Mouse (Mus musculus): ENCODE data around the gene Tbx20. TPM values are rescaled to one million over a fixed set of nuclear protein-coding genes. Genes with fewer than 3 reads are reported as not detected.
A peak's percentile ranks its signal among the peaks of the same experiment; 100 is the strongest.

Tbx20 gene
- 2.1 and 3.4 TPM in 2 replicates for polyA plus RNA-seq (2014; fragmentation: Nextera tagmentation; extraction: Ambion mirVana)

- H3K27me3 ChIP-seq (replicated peaks; ENCODE audit: control insufficient read depth, insufficient read depth, low read length), result peaks cover 97% of the 10 kb centered on the region
- DNase-seq (ENCODE audit: low spot score) (peak; percentile 73), ATAC-seq (replicated peaks; ENCODE audit: low FRiP score) (peak; percentile 84)
- peak within 1 kb of the TSS; percentile 47 for H3K4me3 ChIP-seq (ENCODE audit: low read depth, low read length)
- peak within 1 kb of the TSS; percentile 55 for H3K9ac ChIP-seq (ENCODE audit: low read depth, low read length)
- H3K4me2 ChIP-seq, result peak within 1 kb of the TSS; percentile 59
- WGBS, result under 1% methylated on average over 40 of the region's 40 CpGs
- peak within 1 kb of the TSS; percentile 35 for H3K27ac ChIP-seq (ENCODE audit: low read depth, low read length)
- H3K36me3 ChIP-seq (ENCODE audit: control insufficient read depth, insufficient read depth, low read length), result no peaks in the 10 kb centered on the region
- H3K4me1 ChIP-seq (replicated peaks; ENCODE audit: control insufficient read depth, insufficient read depth, low read length), result no peaks in the 10 kb centered on the region; the same call in 1 of the 2 replicates
- no peaks in the 10 kb centered on the region for H3K9me3 ChIP-seq (ENCODE audit: control insufficient read depth, low read length)
Measured at GRCm38 (mm10) chr9:24774160-24774969, at the start of gene Tbx20. Gene Tbx20 (minus strand): TSS chr9:24774303.

DNA sequence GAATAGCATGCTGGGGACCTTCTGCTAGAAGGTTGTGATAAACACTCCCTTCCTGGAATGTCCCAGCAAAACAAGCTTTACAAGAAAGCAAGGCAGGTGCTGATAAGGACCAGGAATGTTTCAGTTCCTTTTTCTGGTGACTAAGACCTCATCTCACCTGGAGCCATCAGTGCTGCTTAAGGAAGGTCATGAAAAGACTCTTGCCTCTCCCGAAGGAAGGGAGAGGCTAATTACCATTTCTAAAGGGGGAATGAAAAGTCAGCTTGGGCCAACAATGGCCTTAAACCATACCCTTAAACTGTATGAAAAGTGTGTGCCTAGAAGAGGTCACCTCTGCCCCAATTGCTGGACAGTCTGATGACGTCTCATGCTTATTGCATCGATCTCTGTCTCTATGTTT lies 44.4 kb upstream of the Tbx20 start:
- Histone ChIP-seq H3K27me3 (replicated peaks; ENCODE audit: control insufficient read depth, insufficient read depth, low read length) (no peaks in the 10 kb centered on the region), H3K27ac (ENCODE audit: low read depth, low read length) (no peak overlapping the region), H3K4me2 (no peak overlapping the region), H3K9me3 (ENCODE audit: control insufficient read depth, low read length) (no peaks in the 10 kb centered on the region), H3K4me3 (ENCODE audit: low read depth, low read length) (no peak overlapping the region), H3K36me3 (ENCODE audit: control insufficient read depth, insufficient read depth, low read length) (no peaks in the 10 kb centered on the region), H3K4me1 (replicated peaks; ENCODE audit: control insufficient read depth, insufficient read depth, low read length) (no peaks in the 10 kb centered on the region), H3K9ac (ENCODE audit: low read depth, low read length) (no peak overlapping the region)
- DNase-seq (ENCODE audit: low spot score), result no peak
- 73% methylated on average over 3 of the region's 3 CpGs for WGBS
- ATAC-seq (replicated peaks; ENCODE audit: low FRiP score), result no peak

DNA sequence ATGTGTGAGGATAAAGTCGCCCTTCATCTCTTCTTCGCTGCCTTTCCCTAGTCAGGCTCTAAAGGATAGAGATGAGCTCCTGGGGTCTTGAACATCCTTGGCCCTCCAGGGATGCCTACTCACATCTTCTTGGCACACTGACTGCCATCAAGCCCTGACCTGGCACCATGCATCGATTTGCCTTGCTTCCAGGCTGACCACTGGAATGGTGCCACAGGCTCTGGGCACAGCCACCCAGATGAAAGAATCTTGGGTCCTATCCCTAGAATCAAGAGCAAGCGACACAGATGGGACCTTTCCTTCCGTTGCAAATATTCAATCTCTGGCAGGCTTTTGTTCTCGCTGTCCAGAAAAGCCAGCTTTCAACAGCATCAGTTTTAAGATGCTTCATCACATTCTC lies 38.4 kb upstream of the Tbx20 start:
- Histone ChIP-seq H3K4me2 (no peak overlapping the region), H3K4me1 (replicated peaks; ENCODE audit: control insufficient read depth, insufficient read depth, low read length) (no peaks in the 10 kb centered on the region), H3K9me3 (ENCODE audit: control insufficient read depth, low read length) (no peaks in the 10 kb centered on the region), H3K4me3 (ENCODE audit: low read depth, low read length) (no peak overlapping the region), H3K9ac (ENCODE audit: low read depth, low read length) (no peak overlapping the region), H3K27ac (ENCODE audit: low read depth, low read length) (no peak overlapping the region), H3K36me3 (ENCODE audit: control insufficient read depth, insufficient read depth, low read length) (no peaks in the 10 kb centered on the region), H3K27me3 (replicated peaks; ENCODE audit: control insufficient read depth, insufficient read depth, low read length) (no peaks in the 10 kb centered on the region)
- WGBS, result 85% methylated on average over 6 of the region's 6 CpGs
- ATAC-seq (replicated peaks; ENCODE audit: low FRiP score), result no peak
- DNase-seq (ENCODE audit: low spot score), result no peak

GRCm38 (mm10) chr9:24792110-24792509 lies 18.0 kb upstream of the Tbx20 start:
- H3K36me3 ChIP-seq (ENCODE audit: control insufficient read depth, insufficient read depth, low read length), result no peaks in the 10 kb centered on the region
- no peak overlapping the region for H3K4me3 ChIP-seq (ENCODE audit: low read depth, low read length)
- ATAC-seq (replicated peaks; ENCODE audit: low FRiP score) (no peak), DNase-seq (ENCODE audit: low spot score) (no peak)
- no peaks in the 10 kb centered on the region for H3K27me3 ChIP-seq (replicated peaks; ENCODE audit: control insufficient read depth, insufficient read depth, low read length)
- H3K9me3 ChIP-seq (ENCODE audit: control insufficient read depth, low read length), result no peaks in the 10 kb centered on the region
- H3K9ac ChIP-seq (ENCODE audit: low read depth, low read length), result no peak overlapping the region
- WGBS, result 75% methylated on average over 2 of the region's 2 CpGs
- no peak overlapping the region for H3K27ac ChIP-seq (ENCODE audit: low read depth, low read length)
- no peaks in the 10 kb centered on the region for H3K4me1 ChIP-seq (replicated peaks; ENCODE audit: control insufficient read depth, insufficient read depth, low read length)
- H3K4me2 ChIP-seq, result no peak overlapping the region

DNA sequence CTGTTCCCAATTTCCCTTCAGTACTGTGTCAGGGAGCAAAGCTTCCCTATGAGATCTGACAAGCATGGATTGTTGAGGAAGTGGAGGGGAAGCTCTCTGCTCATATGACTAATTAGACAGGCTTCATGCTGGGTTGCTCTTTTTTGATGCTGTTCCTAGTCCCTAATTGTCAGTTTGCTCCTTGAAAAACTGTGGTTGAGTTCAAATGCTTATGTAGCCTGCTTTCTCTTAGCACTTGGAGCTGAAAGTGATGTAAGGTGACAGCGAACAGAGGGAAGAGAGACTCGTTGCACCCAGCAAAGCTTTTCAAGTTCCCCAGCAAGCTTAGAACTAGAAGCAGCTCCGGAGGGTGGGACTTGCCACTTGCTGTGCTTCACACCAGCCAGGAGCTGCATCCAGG lies 15.3 kb upstream of the Tbx20 start:
- Histone ChIP-seq H3K27ac (ENCODE audit: low read depth, low read length) (no peak overlapping the region), H3K9me3 (ENCODE audit: control insufficient read depth, low read length) (no peaks in the 10 kb centered on the region), H3K36me3 (ENCODE audit: control insufficient read depth, insufficient read depth, low read length) (no peaks in the 10 kb centered on the region), H3K4me2 (no peak overlapping the region), H3K4me1 (replicated peaks; ENCODE audit: control insufficient read depth, insufficient read depth, low read length) (no peaks in the 10 kb centered on the region), H3K4me3 (ENCODE audit: low read depth, low read length) (no peak overlapping the region), H3K9ac (ENCODE audit: low read depth, low read length) (no peak overlapping the region), H3K27me3 (replicated peaks; ENCODE audit: control insufficient read depth, insufficient read depth, low read length) (no peaks in the 10 kb centered on the region)
- 62% methylated on average over 3 of the region's 3 CpGs for WGBS
- ATAC-seq (replicated peaks; ENCODE audit: low FRiP score), result no peak
- DNase-seq (ENCODE audit: low spot score), result no peak

- no peaks in the 10 kb centered on the region for H3K36me3 ChIP-seq (ENCODE audit: control insufficient read depth, insufficient read depth, low read length)
- no peak overlapping the region for H3K4me3 ChIP-seq (ENCODE audit: low read depth, low read length)
- no peak overlapping the region for H3K9ac ChIP-seq (ENCODE audit: low read depth, low read length)
- no peak for ATAC-seq (replicated peaks; ENCODE audit: low FRiP score)
- no peak for DNase-seq (ENCODE audit: low spot score)
- H3K4me1 ChIP-seq (replicated peaks; ENCODE audit: control insufficient read depth, insufficient read depth, low read length), result no peaks in the 10 kb centered on the region; the same call in 1 of the 2 replicates
- H3K9me3 ChIP-seq (ENCODE audit: control insufficient read depth, low read length), result no peaks in the 10 kb centered on the region
- no peak overlapping the region for H3K4me2 ChIP-seq
- 38% methylated on average over 3 of the region's 3 CpGs for WGBS
- H3K27me3 ChIP-seq (replicated peaks; ENCODE audit: control insufficient read depth, insufficient read depth, low read length), result peaks cover 56% of the 10 kb centered on the region
- no peak overlapping the region for H3K27ac ChIP-seq (ENCODE audit: low read depth, low read length)
Measured at GRCm38 (mm10) chr9:24782338-24782737, 8.2 kb upstream of the Tbx20 start.

DNA sequence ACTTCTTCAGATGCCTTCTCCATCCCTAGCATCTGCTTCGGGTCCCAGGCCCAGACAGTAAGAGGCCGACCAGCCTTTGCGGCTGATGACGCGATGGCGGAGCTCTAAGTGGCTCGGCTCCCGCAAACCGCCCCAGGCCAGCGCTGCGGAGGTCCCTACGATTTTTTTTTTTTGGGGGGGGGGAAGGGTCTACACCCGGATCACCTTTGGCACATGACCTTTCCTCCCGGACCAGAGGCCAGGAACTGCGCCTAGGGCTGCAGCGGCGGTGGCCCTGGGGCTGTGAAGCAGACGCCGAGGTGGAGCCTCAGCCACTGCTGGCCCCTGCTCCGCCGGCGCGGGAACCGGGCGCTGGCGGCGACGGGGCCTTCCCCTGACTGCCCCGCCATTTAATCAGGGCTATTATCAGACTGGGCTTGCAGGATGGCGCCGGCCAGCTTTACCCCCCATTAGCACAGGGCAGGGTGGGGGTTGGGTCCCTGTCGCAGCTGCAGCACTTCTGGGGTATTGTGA lies 6.9 kb upstream of the Tbx20 start:
- DNase-seq (ENCODE audit: low spot score), result peak; percentile 61

DNA sequence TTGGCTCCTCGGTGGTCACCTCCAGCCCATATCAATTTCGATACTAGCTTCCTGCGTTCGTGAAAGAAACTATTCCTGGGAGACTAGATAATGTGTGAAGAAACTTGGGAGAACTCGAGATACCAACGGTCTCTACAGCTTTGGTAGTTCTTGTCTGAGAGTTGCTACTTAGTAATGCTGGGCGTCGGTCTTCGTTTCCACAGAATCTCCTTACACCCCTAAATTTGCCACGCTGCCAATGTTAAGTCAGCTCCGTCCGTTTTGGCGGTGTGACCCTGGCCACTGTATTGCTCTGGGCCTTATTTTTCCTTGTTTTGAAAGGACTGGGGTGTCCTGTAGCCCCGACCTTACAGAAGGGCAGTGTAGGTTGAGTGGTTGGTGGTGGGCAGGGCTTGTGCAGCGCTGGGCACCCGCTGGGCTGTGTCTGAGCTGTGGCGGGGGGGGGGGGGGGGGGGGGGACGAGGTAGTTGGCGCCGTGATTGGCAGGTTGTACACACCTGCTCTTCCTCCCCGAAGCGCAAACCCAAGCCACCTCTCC lies 6.4 kb upstream of the Tbx20 start:
- DNase-seq (ENCODE audit: low spot score), result no peak
- no peak overlapping the region for H3K9ac ChIP-seq (ENCODE audit: low read depth, low read length)

More for the DNA sequence above, 6.9 kb upstream of the Tbx20 start:
- no peaks in the 10 kb centered on the region for H3K9me3 ChIP-seq (ENCODE audit: control insufficient read depth, low read length)
- H3K4me2 ChIP-seq, result peak overlapping the region; percentile 74
- no peak overlapping the region for H3K27ac ChIP-seq (ENCODE audit: low read depth, low read length)
- no peaks in the 10 kb centered on the region for H3K36me3 ChIP-seq (ENCODE audit: control insufficient read depth, insufficient read depth, low read length)
- under 1% methylated on average over 32 of the region's 32 CpGs for WGBS
- peak; percentile 69 for ATAC-seq (replicated peaks; ENCODE audit: low FRiP score)
- no peaks in the 10 kb centered on the region; the same call in 1 of the 2 replicates for H3K4me1 ChIP-seq (replicated peaks; ENCODE audit: control insufficient read depth, insufficient read depth, low read length)
- H3K4me3 ChIP-seq (ENCODE audit: low read depth, low read length), result peak overlapping the region; percentile 42
- H3K9ac ChIP-seq (ENCODE audit: low read depth, low read length), result no peak overlapping the region
- peaks cover 69% of the 10 kb centered on the region for H3K27me3 ChIP-seq (replicated peaks; ENCODE audit: control insufficient read depth, insufficient read depth, low read length)

More for the DNA sequence above, 6.4 kb upstream of the Tbx20 start:
- no peaks in the 10 kb centered on the region; the same call in 1 of the 2 replicates for H3K4me1 ChIP-seq (replicated peaks; ENCODE audit: control insufficient read depth, insufficient read depth, low read length)
- peaks cover 72% of the 10 kb centered on the region for H3K27me3 ChIP-seq (replicated peaks; ENCODE audit: control insufficient read depth, insufficient read depth, low read length)
- no peak overlapping the region for H3K27ac ChIP-seq (ENCODE audit: low read depth, low read length)
- no peaks in the 10 kb centered on the region for H3K36me3 ChIP-seq (ENCODE audit: control insufficient read depth, insufficient read depth, low read length)
- ATAC-seq (replicated peaks; ENCODE audit: low FRiP score), result 0 out of 2 replicates have a peak, but pooled peaks have one; percentile 32
- H3K4me3 ChIP-seq (ENCODE audit: low read depth, low read length), result peak overlapping the region; percentile 42
- H3K9me3 ChIP-seq (ENCODE audit: control insufficient read depth, low read length), result no peaks in the 10 kb centered on the region
- H3K4me2 ChIP-seq, result peak overlapping the region; percentile 74
- WGBS, result 6% methylated on average over 21 of the region's 22 CpGs

All from liver, embryonic 11.5 days (tissue).